Mouse (Mus musculus): ENCODE measurements at regions not wholly inside any gene's neighbourhood (a gene's known extent, or its start where the extent isn't known, plus 50 kb on each side); places are given as distances from the start of the nearest gene placed in this dataset.

GRCm38 (mm10) chr9:69673463-69674105 is 87.2 kb downstream of the Foxb1 start:
- peaks cover 9% of the 10 kb centered on the region; the same call in 1 of the 2 replicates for H3K27me3 ChIP-seq (ENCODE audit: control insufficient read depth, insufficient read depth, low read length)
- H3K36me3 ChIP-seq (ENCODE audit: control insufficient read depth, insufficient read depth, low read length), result no peaks in the 10 kb centered on the region
- no peak for TF ChIP-seq POLR2A (IDR thresholded peaks at IDR 0.05; ENCODE audit: extremely low read depth, insufficient read depth, low read length)
- no peak for TF ChIP-seq CTCF (IDR thresholded peaks at IDR 0.05; ENCODE audit: low read depth, low read length)
- no peaks in the 10 kb centered on the region for H3K79me2 ChIP-seq (ENCODE audit: control insufficient read depth, insufficient read depth, low read length)
- DNase-seq (ENCODE audit: extremely low read depth, low read depth, low spot score), result no peak
- WGBS, result 81% methylated on average over 10 of the region's 10 CpGs
- H3K4me3 ChIP-seq (ENCODE audit: insufficient read depth, low read depth, low read length), result no peak overlapping the region
- H3K9ac ChIP-seq (ENCODE audit: low read depth, low read length), result no peak overlapping the region
- H3K27ac ChIP-seq (replicated peaks; ENCODE audit: insufficient read depth, low read depth, low read length), result no peak overlapping the region
- H3K4me1 ChIP-seq (ENCODE audit: control insufficient read depth, insufficient read depth, low read length), result no peaks in the 10 kb centered on the region

GRCm38 (mm10) chr9:69672657-69673462 is 87.9 kb downstream of the Foxb1 start:
- H3K9ac ChIP-seq (ENCODE audit: low read depth, low read length), result no peak overlapping the region
- TF ChIP-seq POLR2A (IDR thresholded peaks at IDR 0.05; ENCODE audit: extremely low read depth, insufficient read depth, low read length), result no peak
- TF ChIP-seq CTCF (IDR thresholded peaks at IDR 0.05; ENCODE audit: low read depth, low read length), result no peak
- peaks cover 9% of the 10 kb centered on the region; the same call in 1 of the 2 replicates for H3K27me3 ChIP-seq (ENCODE audit: control insufficient read depth, insufficient read depth, low read length)
- DNase-seq (ENCODE audit: extremely low read depth, low read depth, low spot score), result no peak
- no peaks in the 10 kb centered on the region for H3K4me1 ChIP-seq (ENCODE audit: control insufficient read depth, insufficient read depth, low read length)
- H3K79me2 ChIP-seq (ENCODE audit: control insufficient read depth, insufficient read depth, low read length), result no peaks in the 10 kb centered on the region
- no peak overlapping the region for H3K27ac ChIP-seq (replicated peaks; ENCODE audit: insufficient read depth, low read depth, low read length)
- WGBS, result 71% methylated on average over 13 of the region's 13 CpGs
- no peaks in the 10 kb centered on the region for H3K36me3 ChIP-seq (ENCODE audit: control insufficient read depth, insufficient read depth, low read length)
- no peak overlapping the region for H3K4me3 ChIP-seq (ENCODE audit: insufficient read depth, low read depth, low read length)

- no peaks in the 10 kb centered on the region for H3K4me1 ChIP-seq (ENCODE audit: control insufficient read depth, insufficient read depth, low read length)
- no peak overlapping the region for H3K9ac ChIP-seq (ENCODE audit: low read depth, low read length)
- 5% methylated on average over 18 of the region's 18 CpGs for WGBS
- H3K27ac ChIP-seq (replicated peaks; ENCODE audit: insufficient read depth, low read depth, low read length), result no peak overlapping the region
- no peaks in the 10 kb centered on the region for H3K79me2 ChIP-seq (ENCODE audit: control insufficient read depth, insufficient read depth, low read length)
- DNase-seq (ENCODE audit: extremely low read depth, low read depth, low spot score), result no peak
- no peaks in the 10 kb centered on the region for H3K36me3 ChIP-seq (ENCODE audit: control insufficient read depth, insufficient read depth, low read length)
- no peak overlapping the region for H3K4me3 ChIP-seq (ENCODE audit: insufficient read depth, low read depth, low read length)
- peaks cover 11% of the 10 kb centered on the region; the same call in 1 of the 2 replicates for H3K27me3 ChIP-seq (ENCODE audit: control insufficient read depth, insufficient read depth, low read length)
- TF ChIP-seq POLR2A (IDR thresholded peaks at IDR 0.05; ENCODE audit: extremely low read depth, insufficient read depth, low read length), result no peak
- no peak for TF ChIP-seq CTCF (IDR thresholded peaks at IDR 0.05; ENCODE audit: low read depth, low read length)
Observed at GRCm38 (mm10) chr9:69671199-69671598, 89.5 kb downstream of the Foxb1 start.

- H3K4me3 ChIP-seq (ENCODE audit: insufficient read depth, low read depth, low read length), result no peak overlapping the region
- H3K9ac ChIP-seq (ENCODE audit: low read depth, low read length), result no peak overlapping the region
- peaks cover 11% of the 10 kb centered on the region; the same call in 1 of the 2 replicates for H3K27me3 ChIP-seq (ENCODE audit: control insufficient read depth, insufficient read depth, low read length)
- H3K36me3 ChIP-seq (ENCODE audit: control insufficient read depth, insufficient read depth, low read length), result no peaks in the 10 kb centered on the region
- no peak for TF ChIP-seq POLR2A (IDR thresholded peaks at IDR 0.05; ENCODE audit: extremely low read depth, insufficient read depth, low read length)
- TF ChIP-seq CTCF (IDR thresholded peaks at IDR 0.05; ENCODE audit: low read depth, low read length), result no peak
- no peak overlapping the region for H3K27ac ChIP-seq (replicated peaks; ENCODE audit: insufficient read depth, low read depth, low read length)
- H3K4me1 ChIP-seq (ENCODE audit: control insufficient read depth, insufficient read depth, low read length), result no peaks in the 10 kb centered on the region
- H3K79me2 ChIP-seq (ENCODE audit: control insufficient read depth, insufficient read depth, low read length), result no peaks in the 10 kb centered on the region
- DNase-seq (ENCODE audit: extremely low read depth, low read depth, low spot score), result no peak
- 2% methylated on average over 17 of the region's 17 CpGs for WGBS
Observed at GRCm38 (mm10) chr9:69670551-69671044, 90.1 kb downstream of the Foxb1 start.

GRCm38 (mm10) chr9:69669611-69670550 is 90.9 kb downstream of the Foxb1 start:
- H3K27ac ChIP-seq (replicated peaks; ENCODE audit: insufficient read depth, low read depth, low read length), result no peak overlapping the region
- WGBS, result 9% methylated on average over 25 of the region's 25 CpGs
- peaks cover 11% of the 10 kb centered on the region; the same call in 1 of the 2 replicates for H3K27me3 ChIP-seq (ENCODE audit: control insufficient read depth, insufficient read depth, low read length)
- H3K4me1 ChIP-seq (ENCODE audit: control insufficient read depth, insufficient read depth, low read length), result no peaks in the 10 kb centered on the region
- DNase-seq (ENCODE audit: extremely low read depth, low read depth, low spot score), result no peak
- no peaks in the 10 kb centered on the region for H3K79me2 ChIP-seq (ENCODE audit: control insufficient read depth, insufficient read depth, low read length)
- H3K4me3 ChIP-seq (ENCODE audit: insufficient read depth, low read depth, low read length), result no peak overlapping the region
- no peak overlapping the region for H3K9ac ChIP-seq (ENCODE audit: low read depth, low read length)
- TF ChIP-seq POLR2A (IDR thresholded peaks at IDR 0.05; ENCODE audit: extremely low read depth, insufficient read depth, low read length), result no peak
- TF ChIP-seq CTCF (IDR thresholded peaks at IDR 0.05; ENCODE audit: low read depth, low read length), result no peak
- H3K36me3 ChIP-seq (ENCODE audit: control insufficient read depth, insufficient read depth, low read length), result no peaks in the 10 kb centered on the region
